8 mouse cellular contexts compared by ENCODE assay signal in the genomic region with DNA sequence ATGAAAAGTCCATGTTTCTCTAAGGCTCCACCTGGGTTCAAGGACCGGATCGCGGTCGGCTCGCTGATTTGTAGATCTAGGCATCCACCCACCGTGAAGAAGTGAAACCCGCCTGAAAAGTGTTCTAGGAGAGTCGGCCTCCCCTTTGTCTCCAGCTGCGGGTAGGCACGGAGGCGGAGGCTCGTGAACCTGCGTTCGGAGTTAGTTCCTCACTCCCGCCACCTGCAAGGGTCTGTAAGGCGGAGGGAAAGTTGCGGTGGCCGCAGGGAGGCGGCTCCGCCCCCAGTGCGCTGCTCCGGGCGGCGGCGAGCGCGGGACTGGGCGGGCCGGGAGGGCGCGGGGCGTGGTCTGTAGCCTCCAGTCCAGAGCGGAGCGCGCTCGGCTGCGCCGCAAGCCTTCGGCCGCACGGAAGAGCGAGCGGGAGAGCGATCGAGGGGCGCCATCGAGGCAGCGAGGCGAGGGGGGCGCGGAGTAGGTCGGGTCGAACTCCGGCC. TPM values are rescaled to one million over a fixed set of nuclear protein-coding genes. Genes with fewer than 3 reads are reported as not detected.
DNase-seq lines count a peak whose midpoint lies in the region; ATAC-seq lines count a peak whose summit lies in the region.

Syne2 (plus strand) TSS at position 176 of the 494 bp plus-strand sequence.

- peak within 1 kb of the TSS; percentile 79 for H3K4me3 ChIP-seq in intestine, embryonic 14.5 days (ENCODE audit: low read depth, low read length)
- H3K4me3 ChIP-seq in midbrain, embryonic 10.5 days = peak within 1 kb of the TSS; percentile 95

- peak; percentile 92 for DNase-seq in adrenal gland, adult 2 months
- peak; percentile 89 for DNase-seq in embryo, embryonic 10.5 days (ENCODE audit: low spot score)
- DNase-seq in gastrocnemius, postnatal 25 days = peak; percentile 79
- DNase-seq in intestine, embryonic 14.5 days (ENCODE audit: low spot score) = peak; percentile 89
- peak; percentile 65 to 68 for DNase-seq in left cerebral cortex, postnatal 36 days (ENCODE audit: low spot score in 2 of 2)
- DNase-seq in midbrain, embryonic 10.5 days (ENCODE audit: low spot score) = peak; percentile 87
- DNase-seq in right cerebral cortex, postnatal 36 days (ENCODE audit: low spot score in 2 of 2) = peak; percentile 20 to 43
- DNase-seq in urinary bladder, postnatal 4 days (ENCODE audit: low spot score in 2 of 2) = peak; percentile 80

- peak; percentile 95 for ATAC-seq in intestine, embryonic 14.5 days (replicated peaks; ENCODE audit: low FRiP score, low TSS enrichment, low read depth)

- intact Hi-C loops in left cerebral cortex, postnatal 36 days (cut with DNase I) = loop anchor here (5.0 kb wide), 1 partner anchor 74 kb away; no protein-coding TSS in a partner anchor

- H3K27ac ChIP-seq in intestine, embryonic 14.5 days (ENCODE audit: low read depth) = peak within 1 kb of the TSS; percentile 80
- H3K27ac ChIP-seq in midbrain, embryonic 10.5 days (replicated peaks) = peak within 1 kb of the TSS; percentile 98

- no peaks in the 10 kb centered on the region for H3K27me3 ChIP-seq in intestine, embryonic 14.5 days (replicated peaks; ENCODE audit: control insufficient read depth, insufficient read depth, low read length)
- H3K27me3 ChIP-seq in midbrain, embryonic 10.5 days (ENCODE audit: low read depth, poor library complexity, severe bottlenecking) = peaks cover 23% of the 10 kb centered on the region

- peak within 1 kb of the TSS; percentile 74 for H3K4me2 ChIP-seq in intestine, embryonic 14.5 days (ENCODE audit: low read length)

- no peaks in the 10 kb centered on the region for H3K36me3 ChIP-seq in intestine, embryonic 14.5 days (ENCODE audit: control insufficient read depth, insufficient read depth, low read length)
- no peaks in the 10 kb centered on the region for H3K36me3 ChIP-seq in midbrain, embryonic 10.5 days

- no peaks in the 10 kb centered on the region for H3K9me3 ChIP-seq in intestine, embryonic 14.5 days (ENCODE audit: control insufficient read depth, low read length)
- H3K9me3 ChIP-seq in midbrain, embryonic 10.5 days (replicated peaks) = no peaks in the 10 kb centered on the region

- H3K4me1 ChIP-seq in intestine, embryonic 14.5 days (replicated peaks; ENCODE audit: control insufficient read depth, insufficient read depth, low read length) = peaks cover 10% of the 10 kb centered on the region
- H3K4me1 ChIP-seq in midbrain, embryonic 10.5 days = peaks cover 44% of the 10 kb centered on the region

- peak within 1 kb of the TSS; percentile 87 for H3K9ac ChIP-seq in intestine, embryonic 14.5 days (ENCODE audit: low read length)

- WGBS in intestine, embryonic 14.5 days = under 1% methylated on average over 54 of the region's 54 CpGs
- under 1% methylated on average over 54 of the region's 54 CpGs for WGBS in midbrain, embryonic 10.5 days

RNA-seq across cellular contexts. Expression of gene Syne2, which starts in this region (rescaled TPM):
- total RNA-seq in adrenal gland, adult 2 months (2021) = 10 to 100 TPM; 44.3 to 45.1 TPM
- polyA plus RNA-seq in adrenal gland, adult 2 months (2012; rRNA removed) = 19.1 and 19.5 TPM in 2 replicates
- total RNA-seq in gastrocnemius, postnatal 25 days (2021) = 10 to 100 TPM; 13.2 to 13.5 TPM
- polyA plus RNA-seq in intestine, embryonic 14.5 days (2014; fragmentation: Nextera tagmentation; extraction: Ambion mirVana) = 41.5 and 44.7 TPM in 2 replicates
- total RNA-seq in left cerebral cortex, postnatal 36 days (2021) = 10 to 100 TPM; 21.3 to 23.5 TPM
- polyA plus RNA-seq in midbrain, embryonic 10.5 days (2016; fragmentation: Nextera tagmentation; extraction: Ambion mirVana) = 91.9 and 93.1 TPM in 2 replicates

Comparison
In these comparisons a context has a peak if more than half of its experiments do, and no peak if none do; other contexts are left out.
1. Peak in every context shown above with its lines: DNase-seq, ATAC-seq, H3K4me3 ChIP-seq and H3K27ac ChIP-seq.
2. DNase-seq: peak in every context shown above with its lines; median percentile 92 in adrenal gland, adult 2 months; 89 in embryo, embryonic 10.5 days; 89 in intestine, embryonic 14.5 days; 87 in midbrain, embryonic 10.5 days; 80 in urinary bladder, postnatal 4 days; 79 in gastrocnemius, postnatal 25 days; 66 in left cerebral cortex, postnatal 36 days; 32 in right cerebral cortex, postnatal 36 days.